Comparison of ENCODE assay signal across 7 mouse cellular contexts in the genomic region with DNA sequence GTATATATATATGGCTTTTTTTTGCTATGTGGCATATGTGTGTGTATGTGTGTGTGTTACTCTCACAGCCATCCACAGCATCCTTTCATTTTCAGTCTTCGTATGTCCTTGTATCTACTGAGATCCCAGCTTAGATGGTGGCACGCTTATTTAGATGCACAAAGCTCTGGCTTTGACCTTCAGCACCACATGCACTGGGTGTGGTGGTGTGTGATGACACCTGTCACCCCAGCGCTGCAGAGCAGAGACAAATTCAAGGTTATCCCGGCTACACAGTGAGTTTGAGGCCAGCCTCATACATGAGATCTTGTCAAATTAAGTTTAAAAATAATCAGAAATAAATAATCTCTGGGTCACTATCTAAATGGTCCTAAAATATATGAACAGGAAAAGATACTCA.
"Had no signal": no experiment of that assay in that cellular context is flagged by ENCODE, and none has a peak within 500 bp of the region (broad histone marks: within the 10 kb centered on the region; RNA-seq: fewer than 3 reads in every experiment).

No protein-coding gene starts in this region.

- H3K36me3 ChIP-seq: midbrain, embryonic 13.5 days; midbrain, embryonic 15.5 days; neural tube, embryonic 12.5 days; stomach, embryonic 15.5 days had no signal

- H3K4me1 ChIP-seq: midbrain, embryonic 13.5 days; midbrain, embryonic 15.5 days; neural tube, embryonic 12.5 days; stomach, embryonic 15.5 days had no signal

- H3K4me2 ChIP-seq: lung, embryonic 14.5 days; midbrain, embryonic 11.5 days; midbrain, embryonic 13.5 days; midbrain, embryonic 15.5 days; neural tube, embryonic 12.5 days; stomach, embryonic 15.5 days had no signal

- H3K9ac ChIP-seq: lung, embryonic 14.5 days; midbrain, embryonic 13.5 days; midbrain, embryonic 15.5 days; neural tube, embryonic 12.5 days; stomach, embryonic 15.5 days had no signal

- H3K27me3 ChIP-seq: midbrain, embryonic 13.5 days; midbrain, embryonic 15.5 days; neural tube, embryonic 12.5 days; stomach, embryonic 15.5 days had no signal

- H3K27ac ChIP-seq: midbrain, embryonic 13.5 days; midbrain, embryonic 15.5 days; neural tube, embryonic 12.5 days; stomach, embryonic 15.5 days; stomach, postnatal 0 days had no signal

- H3K4me3 ChIP-seq: midbrain, embryonic 13.5 days; midbrain, embryonic 15.5 days; neural tube, embryonic 12.5 days; stomach, embryonic 15.5 days had no signal

- H3K9me3 ChIP-seq: midbrain, embryonic 13.5 days; midbrain, embryonic 15.5 days; neural tube, embryonic 12.5 days; stomach, embryonic 15.5 days had no signal
